Mouse (Mus musculus): ENCODE measurements around the gene Adk.

- TF ChIP-seq USF1 (IDR thresholded peaks at IDR 0.05; ENCODE audit: low read depth) (no peak), CTCF (IDR thresholded peaks at IDR 0.05; ENCODE audit: control insufficient read depth, insufficient read depth, insufficient read length) (no peak), MYOG (IDR thresholded peaks at IDR 0.05; ENCODE audit: control insufficient read depth, extremely low read depth, insufficient read length) (no peak)
Measured at GRCm38 (mm10) chr14:21477181-21477580, 424.8 kb downstream of the Adk start.
